Mouse (Mus musculus) liver, postnatal 0 days (tissue): ENCODE data around the gene Qdpr.

Experiments
- CTCF ChIP-seq: sonication (generic); IDR thresholded peaks from 2 replicates; pipeline ENCODE4 v1.5.1; 2016; ENCODE audit warnings: antibody characterized with exemption, low read depth
- EP300 ChIP-seq: IDR thresholded peaks from 2 replicates; pipeline ENCODE4 v1.6.1; 2016; ENCODE audit warnings: antibody characterized with exemption, low read depth, mild to moderate bottlenecking

GRCm38 (mm10) chr5:45496042-45496441 lies 46.0 kb upstream of the Qdpr start:
- no peak for TF ChIP-seq CTCF
- TF ChIP-seq EP300 = no peak
